Mouse (Mus musculus) embryonic facial prominence, embryonic 14.5 days (tissue): ENCODE measurements around the gene Gys1. TPM values are rescaled to one million over a fixed set of nuclear protein-coding genes. Genes with fewer than 3 reads are reported as not detected.

Experiments used
- ATAC-seq: fragments of 200-750 bp; cut with Nextera tagmentation; 2 replicates; pipeline ENCODE4 v1.8.0; 2017; ENCODE audit warnings: low read depth, moderate number of reproducible peaks, moderate TSS enrichment
- DNase-seq: peaks from one replicate; pipeline ENCODE4 v3.0.0-alpha.2; 2015; ENCODE audit warnings: low spot score
- H3K27ac ChIP-seq: fragments of 300-500 bp; sonication (generic); replicated peaks from 2 replicates; pipeline ENCODE4 v1.5.1; 2014; ENCODE audit warnings: low read depth, mild to moderate bottlenecking, low read length, moderate library complexity
- H3K27me3 ChIP-seq: fragments of 300-500 bp; sonication (generic); replicated peaks from 2 replicates; pipeline ENCODE4 v1.6.1; 2014; ENCODE audit warnings: low read length; ENCODE audit not compliant: control insufficient read depth, insufficient read depth
- H3K36me3 ChIP-seq: fragments of 300-500 bp; sonication (generic); 2 replicates; pipeline ENCODE4 v1.6.1; 2014; ENCODE audit warnings: low read length, mixed read lengths; ENCODE audit not compliant: control insufficient read depth, insufficient read depth
- H3K4me1 ChIP-seq: fragments of 300-500 bp; sonication (generic); 2 replicates; pipeline ENCODE4 v1.6.1; 2014; ENCODE audit warnings: antibody characterized with exemption, low read length; ENCODE audit not compliant: control insufficient read depth, insufficient read depth
- H3K4me2 ChIP-seq: fragments of 300-500 bp; sonication (generic); 2 replicates; pipeline ENCODE4 v1.6.1; 2014; ENCODE audit warnings: low read depth, mild to moderate bottlenecking, low read length, moderate library complexity, mixed read lengths
- H3K4me3 ChIP-seq: fragments of 300-500 bp; sonication (generic); 2 replicates; pipeline ENCODE4 v1.5.1; 2014; ENCODE audit warnings: low read depth, mild to moderate bottlenecking, low read length
- H3K9ac ChIP-seq: fragments of 300-500 bp; sonication (generic); 2 replicates; pipeline ENCODE4 v1.6.1; 2014; ENCODE audit warnings: low read depth, mild to moderate bottlenecking, low read length, moderate library complexity, mixed read lengths
- H3K9me3 ChIP-seq: fragments of 300-500 bp; sonication (generic); 2 replicates; pipeline ENCODE4 v1.6.1; 2016; ENCODE audit warnings: low read length; ENCODE audit not compliant: control insufficient read depth
- WGBS: fragments of 180-500 bp; shearing (Covaris S2); extraction: QIAGEN DNeasy Blood & Tissue Kit; methylation state at CpG from one replicate; pipeline ENCODE4 v1.1.7; 2014; 5-methylcytosine and 5-hydroxymethylcytosine counted together
- polyA plus RNA-seq: library from polyadenylated mRNA; unstranded; fragments of >200 nt; fragmentation: Nextera tagmentation; extraction: Ambion mirVana; gene quantifications from 2 replicates; pipeline ENCODE4 v1.2.1, GENCODE M21; 2014

Gene Gys1
- polyA plus RNA-seq, 1 experiment from 2014 or later, result 39.3 TPM

DNA sequence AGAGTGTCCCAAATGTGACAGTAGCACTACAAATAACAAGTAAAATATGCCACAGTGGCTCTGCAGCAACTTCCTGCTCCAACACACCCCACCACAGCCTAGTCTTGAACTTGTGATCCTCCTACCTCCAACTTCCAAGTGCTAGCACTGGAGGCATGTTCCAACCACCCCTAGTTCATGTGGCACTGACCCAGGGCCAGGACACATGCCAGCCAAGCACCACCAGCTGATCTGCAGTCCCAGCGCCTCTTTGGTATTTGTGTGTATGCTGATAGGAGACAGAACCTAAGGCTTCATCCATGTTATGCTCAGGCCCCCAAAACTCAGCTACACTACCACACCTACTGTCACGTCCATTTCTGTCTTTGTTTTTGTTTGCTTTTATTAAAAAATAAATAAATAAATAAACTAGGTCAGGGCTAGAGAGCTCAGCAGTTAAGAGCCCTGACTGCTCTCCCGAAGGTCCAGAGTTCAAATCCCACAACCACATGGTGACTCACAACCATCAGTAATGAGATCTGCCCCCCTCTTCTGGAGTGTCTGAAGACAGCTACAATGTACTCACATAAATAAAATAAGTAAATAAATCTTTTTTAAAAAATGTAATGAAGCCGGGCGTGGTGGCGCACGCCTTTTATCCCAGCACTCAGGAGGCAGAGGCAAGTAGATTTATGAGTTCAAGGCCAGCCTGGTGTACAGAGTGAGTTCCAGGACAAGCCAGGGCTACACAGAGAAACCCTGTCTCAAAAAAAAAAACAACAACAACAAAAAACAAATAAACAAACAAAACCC lies 29.5 kb downstream of the Gys1 start:
- Histone ChIP-seq H3K4me2 (no peak overlapping the region), H3K9me3 (no peaks in the 10 kb centered on the region), H3K4me1 (peaks cover 22% of the 10 kb centered on the region), H3K36me3 (peaks cover 42% of the 10 kb centered on the region), H3K27ac (no peak overlapping the region), H3K4me3 (no peak overlapping the region), H3K9ac (no peak overlapping the region), H3K27me3 (no peaks in the 10 kb centered on the region)
- no peak for ATAC-seq
- WGBS, result 92% methylated on average over 7 of the region's 7 CpGs
- no peak for DNase-seq

DNA sequence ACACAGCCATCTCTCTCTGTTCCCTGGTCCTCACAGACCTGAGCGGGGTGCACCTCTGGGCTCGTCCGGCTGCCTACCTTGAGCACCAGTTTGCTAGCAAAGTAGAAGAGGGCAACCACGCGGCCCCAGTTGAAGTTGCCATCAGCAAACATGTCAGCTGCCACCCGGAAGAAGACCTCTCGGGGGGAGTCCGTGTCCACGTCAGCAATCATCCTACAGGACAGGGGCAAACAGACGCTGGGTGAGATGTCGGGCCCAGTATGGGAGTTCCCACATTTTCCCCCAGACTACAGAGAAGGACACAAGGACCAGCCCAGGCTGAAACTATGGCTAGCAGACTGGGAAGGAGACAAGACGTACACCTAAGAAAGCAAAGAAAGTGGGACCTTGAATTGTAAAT lies 30.5 kb downstream of the Gys1 start:
- Histone ChIP-seq H3K4me1 (peaks cover 22% of the 10 kb centered on the region), H3K4me2 (0 out of 2 replicates have a peak overlapping the region, but pooled peaks have one; percentile 78), H3K27me3 (no peaks in the 10 kb centered on the region), H3K4me3 (0 out of 2 replicates have a peak overlapping the region, but pooled peaks have one; percentile 90), H3K9ac (no peak overlapping the region), H3K9me3 (no peaks in the 10 kb centered on the region), H3K36me3 (peaks cover 42% of the 10 kb centered on the region), H3K27ac (no peak overlapping the region)
- WGBS, result 94% methylated on average over 12 of the region's 12 CpGs
- DNase-seq, result no peak
- no peak for ATAC-seq

DNA sequence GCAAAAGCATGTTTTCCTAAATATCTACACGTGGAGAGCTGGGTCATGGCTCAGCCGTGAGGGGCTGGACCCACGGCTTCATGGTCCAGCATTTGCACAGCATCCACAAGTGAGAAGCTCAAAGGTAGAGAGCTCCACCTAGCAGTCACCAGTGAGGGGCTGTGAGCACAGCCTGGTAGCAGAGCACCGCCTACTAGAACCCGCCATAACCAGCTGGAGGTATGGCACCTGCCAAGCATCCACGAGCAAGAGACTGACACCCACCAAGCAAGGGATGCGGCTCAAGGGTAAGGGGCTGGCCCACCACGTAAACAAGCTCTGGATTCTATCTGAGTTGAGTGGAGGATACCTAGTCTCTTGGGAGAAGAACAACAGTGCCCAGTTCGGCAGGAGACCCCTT lies 30.9 kb downstream of the Gys1 start:
- Histone ChIP-seq H3K4me3 (peak overlapping the region; percentile 90), H3K27ac (no peak overlapping the region), H3K9me3 (no peaks in the 10 kb centered on the region), H3K9ac (peak overlapping the region; percentile 88), H3K27me3 (no peaks in the 10 kb centered on the region), H3K4me1 (peaks cover 17% of the 10 kb centered on the region), H3K4me2 (peak overlapping the region; percentile 78), H3K36me3 (peaks cover 42% of the 10 kb centered on the region)
- 83% methylated on average over 9 of the region's 9 CpGs for whole genome bisulfite sequencing
- no peak for ATAC-seq
- DNase-seq, result no peak

DNA sequence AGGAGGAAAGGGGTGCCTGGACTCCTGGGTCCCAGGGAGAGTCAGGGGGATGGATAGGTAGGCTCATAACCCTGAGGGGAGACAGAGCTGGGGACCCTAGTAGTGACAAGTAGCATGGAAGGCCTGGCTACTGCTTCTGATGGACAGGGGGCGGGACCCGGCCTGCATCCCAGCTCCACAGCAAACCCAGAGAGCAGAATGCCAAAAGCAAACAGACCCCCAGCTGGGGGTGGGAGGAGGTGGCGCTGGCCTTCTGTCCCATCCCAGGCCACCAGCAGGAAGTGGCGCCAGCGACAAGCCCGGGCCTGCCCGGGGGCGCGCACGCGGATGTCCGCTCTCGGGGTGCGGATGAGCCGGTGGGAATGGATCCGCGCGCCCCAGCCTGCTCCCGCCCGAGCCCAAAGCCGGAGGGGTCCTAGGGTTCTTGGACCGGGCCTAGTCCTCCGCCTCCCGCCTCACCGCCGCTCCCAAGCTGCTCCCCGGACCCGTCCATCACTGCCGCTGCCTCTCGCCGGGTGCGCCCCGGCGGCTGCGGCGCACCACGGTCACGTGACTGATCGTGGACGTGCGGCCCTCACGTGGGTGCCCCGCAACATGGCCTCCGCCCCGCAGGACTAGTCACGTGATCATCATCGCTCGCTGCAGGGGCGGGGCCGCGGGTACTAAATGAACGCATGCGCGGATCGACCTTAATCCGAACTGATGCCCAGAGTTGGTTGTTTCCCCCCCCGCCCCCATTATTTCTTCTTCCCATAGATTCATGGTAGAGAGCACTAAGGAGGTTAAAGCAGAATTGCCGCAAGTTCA lies 31.8 kb downstream of the Gys1 start, which contains the start of gene Bax:
Gene Bax (minus strand): TSS at position 616 of the 807 bp plus-strand sequence.
- no peak within 1 kb of the TSS for H3K27ac ChIP-seq
- 2% methylated on average over 20 of the region's 58 CpGs for WGBS
- peak within 1 kb of the TSS; percentile 90 for H3K4me3 ChIP-seq
- peaks cover 37% of the 10 kb centered on the region for H3K36me3 ChIP-seq
- no peaks in the 10 kb centered on the region for H3K27me3 ChIP-seq
- H3K4me2 ChIP-seq, result peak within 1 kb of the TSS; percentile 78
- no peaks in the 10 kb centered on the region for H3K9me3 ChIP-seq
- H3K4me1 ChIP-seq, result peaks cover 11% of the 10 kb centered on the region
- peak within 1 kb of the TSS; percentile 88 for H3K9ac ChIP-seq
- ATAC-seq (peak; percentile 72), DNase-seq (peak; percentile 99)

DNA sequence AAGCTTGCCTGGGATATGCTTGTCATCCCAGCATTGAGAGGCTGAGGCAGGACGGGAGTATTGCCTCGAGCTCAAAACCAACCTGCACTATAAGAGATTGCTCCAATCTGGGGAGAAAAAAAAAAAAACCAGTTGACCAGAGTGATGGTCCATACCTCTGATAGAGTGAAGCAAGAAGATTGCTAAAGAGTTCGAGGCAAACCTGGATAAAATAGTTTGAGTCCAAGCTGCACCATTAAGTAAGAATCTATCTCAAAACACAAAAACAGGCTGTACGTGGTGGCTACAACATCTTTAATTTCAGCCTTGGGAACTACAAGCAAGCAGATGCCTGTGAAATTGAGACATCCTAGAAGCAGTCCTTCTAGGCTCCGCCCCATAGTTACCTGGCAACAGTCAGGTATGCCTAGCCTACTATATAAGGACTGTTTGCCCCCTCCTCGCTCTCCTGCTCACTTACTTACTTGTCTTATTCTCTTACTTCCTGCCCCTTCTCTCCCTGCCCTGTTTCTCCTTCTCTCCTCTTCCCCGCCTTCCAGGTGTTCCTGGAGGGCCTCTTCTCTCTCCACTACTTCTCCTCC lies 32.5 kb downstream of the Gys1 start:
- peak overlapping the region; percentile 90 for H3K4me3 ChIP-seq
- WGBS, result 32% methylated on average over 7 of the region's 7 CpGs
- ATAC-seq (peak; percentile 23; the same call in 1 of the 2 replicates), DNase-seq (peak; percentile 68)
- peak overlapping the region; percentile 88 for H3K9ac ChIP-seq
- peak overlapping the region; percentile 78 for H3K4me2 ChIP-seq
- H3K27ac ChIP-seq, result no peak overlapping the region
- peaks cover 7% of the 10 kb centered on the region for H3K4me1 ChIP-seq
- H3K9me3 ChIP-seq, result no peaks in the 10 kb centered on the region
- no peaks in the 10 kb centered on the region for H3K27me3 ChIP-seq
- peaks cover 30% of the 10 kb centered on the region for H3K36me3 ChIP-seq

DNA sequence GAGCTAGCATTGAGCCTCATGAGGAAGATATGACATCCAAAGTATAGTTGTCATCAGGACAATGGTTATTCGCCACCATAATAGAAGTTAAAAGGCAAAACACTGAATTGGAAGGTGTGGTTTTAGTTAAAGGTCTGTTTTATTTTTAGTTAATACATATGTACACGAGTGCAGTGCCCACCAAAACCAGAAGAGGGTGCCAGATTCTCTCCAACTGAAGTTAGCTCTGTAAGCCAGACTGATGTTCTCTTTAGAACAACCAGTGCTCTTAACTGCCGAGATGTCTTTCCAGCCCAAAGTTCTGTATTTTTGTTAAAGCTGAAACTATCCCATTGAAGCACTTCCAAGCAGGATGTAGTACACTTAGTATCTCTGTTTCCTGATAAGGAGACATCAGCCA lies 36.2 kb downstream of the Gys1 start:
- Histone ChIP-seq H3K4me3 (no peak overlapping the region), H3K36me3 (no peaks in the 10 kb centered on the region), H3K9me3 (no peaks in the 10 kb centered on the region), H3K4me2 (no peak overlapping the region), H3K27ac (no peak overlapping the region), H3K27me3 (no peaks in the 10 kb centered on the region), H3K4me1 (peaks cover 2% of the 10 kb centered on the region), H3K9ac (no peak overlapping the region)
- DNase-seq (peak; percentile 88), ATAC-seq (0 out of 2 replicates have a peak, but pooled peaks have one; percentile 19)
- WGBS, result 5% methylated on average over 3 of the region's 3 CpGs

DNA sequence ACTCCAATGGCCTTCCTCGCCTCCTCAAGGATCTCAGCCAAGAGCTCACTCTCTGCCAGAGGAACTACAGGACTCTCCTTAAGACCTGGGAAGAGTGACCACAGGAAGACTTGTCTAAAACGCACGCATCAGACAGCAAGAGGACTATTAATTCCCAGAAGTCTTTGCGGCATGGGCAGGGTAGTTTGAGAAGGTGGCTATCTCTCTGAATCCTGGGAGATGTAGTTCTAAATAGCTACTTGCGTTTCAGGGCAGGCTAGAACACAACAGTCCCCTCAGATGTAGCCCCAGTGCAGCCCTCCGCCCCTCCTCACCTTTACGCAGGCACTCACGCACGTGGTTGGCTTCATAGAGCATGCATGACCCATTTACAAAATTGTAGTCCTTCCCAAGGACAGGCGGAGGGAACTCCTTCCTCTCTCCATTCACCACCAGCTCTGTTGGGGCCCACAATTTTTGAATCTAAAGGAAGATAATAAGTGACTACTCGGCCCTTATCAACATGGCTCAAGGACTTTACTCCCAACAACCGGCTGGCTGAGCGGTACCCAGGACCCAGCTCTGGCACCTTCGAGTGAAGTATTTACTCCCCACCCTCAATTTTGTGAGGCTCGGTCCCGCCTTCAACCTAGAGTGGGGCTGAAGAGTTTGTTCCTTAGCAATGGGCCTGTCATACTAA lies 40.8 kb downstream of the Gys1 start:
- Histone ChIP-seq H3K4me2 (peak overlapping the region; percentile 38), H3K36me3 (no peaks in the 10 kb centered on the region), H3K4me3 (peak overlapping the region; percentile 21; the same call in 1 of the 2 replicates), H3K27me3 (no peaks in the 10 kb centered on the region), H3K9ac (0 out of 2 replicates have a peak overlapping the region, but pooled peaks have one; percentile 45), H3K27ac (no peak overlapping the region), H3K4me1 (no peaks in the 10 kb centered on the region), H3K9me3 (no peaks in the 10 kb centered on the region)
- WGBS, result 64% methylated on average over 16 of the region's 16 CpGs
- no peak for DNase-seq
- no peak for ATAC-seq

DNA sequence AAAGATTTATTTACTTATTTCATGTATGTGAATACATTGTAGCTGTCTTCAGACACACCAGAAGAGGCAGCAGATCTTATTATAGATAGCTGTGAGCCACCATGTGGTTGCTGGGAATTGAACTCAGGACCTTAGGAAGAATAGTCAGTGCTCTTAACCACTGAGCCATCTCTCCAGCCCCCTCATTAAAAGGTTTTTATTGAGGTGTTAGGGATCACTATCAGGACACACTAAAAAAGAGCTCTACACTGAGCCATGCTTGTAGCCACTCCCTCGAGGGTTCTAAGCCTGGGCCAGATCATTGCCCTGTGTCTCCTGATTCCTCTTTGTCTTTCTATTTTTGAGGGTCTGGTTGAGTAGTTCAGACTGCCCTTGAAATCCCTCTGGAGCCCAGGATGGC lies 41.8 kb downstream of the Gys1 start:
- H3K4me1 ChIP-seq, result no peaks in the 10 kb centered on the region
- no peak overlapping the region for H3K4me2 ChIP-seq
- 31% methylated on average over 1 of the region's 1 CpGs for WGBS
- H3K36me3 ChIP-seq, result no peaks in the 10 kb centered on the region
- ATAC-seq (no peak), DNase-seq (no peak)
- no peak overlapping the region for H3K9ac ChIP-seq
- no peak overlapping the region for H3K4me3 ChIP-seq
- no peaks in the 10 kb centered on the region for H3K27me3 ChIP-seq
- H3K9me3 ChIP-seq, result no peaks in the 10 kb centered on the region
- H3K27ac ChIP-seq, result no peak overlapping the region
